In genomic region chr4:136463436-136463835, GRCm38 (mm10) we compare ENCODE assay signal across 8 mouse cellular contexts. TPM values are rescaled to one million over a fixed set of nuclear protein-coding genes. Genes with fewer than 3 reads are reported as not detected.
A peak's percentile ranks its signal among the peaks of the same experiment; 100 is the strongest.
DNase-seq lines count a peak whose midpoint lies in the region; ATAC-seq lines count a peak whose summit lies in the region.

No protein-coding gene starts in this region.

- peaks cover 30% of the 10 kb centered on the region for H3K4me1 ChIP-seq in kidney, embryonic 16.5 days (ENCODE audit: insufficient read depth, low read length)
- H3K4me1 ChIP-seq in embryonic facial prominence, embryonic 15.5 days: peaks cover 25% of the 10 kb centered on the region
- peaks cover 19% of the 10 kb centered on the region for H3K4me1 ChIP-seq in intestine, embryonic 14.5 days (replicated peaks; ENCODE audit: control insufficient read depth, insufficient read depth, low read length)
- H3K4me1 ChIP-seq in neural tube, embryonic 12.5 days: peaks cover 23% of the 10 kb centered on the region

- 20% methylated on average over 9 of the region's 9 CpGs for WGBS in kidney, embryonic 16.5 days
- WGBS in embryonic facial prominence, embryonic 15.5 days: 28% methylated on average over 9 of the region's 9 CpGs
- 29% methylated on average over 9 of the region's 9 CpGs for WGBS in intestine, embryonic 14.5 days
- WGBS in neural tube, embryonic 12.5 days: 13% methylated on average over 9 of the region's 9 CpGs

- H3K9ac ChIP-seq in kidney, embryonic 16.5 days (replicated peaks; ENCODE audit: low read length): 0 out of 2 replicates have a peak overlapping the region, but pooled peaks have one; percentile 79
- H3K9ac ChIP-seq in embryonic facial prominence, embryonic 15.5 days: no peak overlapping the region
- no peak overlapping the region for H3K9ac ChIP-seq in intestine, embryonic 14.5 days (ENCODE audit: low read length)
- no peak overlapping the region for H3K9ac ChIP-seq in neural tube, embryonic 12.5 days

- ATAC-seq in kidney, embryonic 16.5 days (ENCODE audit: low FRiP score, low TSS enrichment): no peak
- ATAC-seq in embryonic facial prominence, embryonic 15.5 days (ENCODE audit: insufficient number of reproducible peaks, low FRiP score, low TSS enrichment, low read depth): no peak
- no peak for ATAC-seq in intestine, embryonic 14.5 days (replicated peaks; ENCODE audit: low FRiP score, low TSS enrichment, low read depth)
- no peak for ATAC-seq in neural tube, embryonic 12.5 days (ENCODE audit: low FRiP score, low read depth)

- DNase-seq in kidney, adult 8-10 months: no peak
- DNase-seq in intestine, embryonic 14.5 days (ENCODE audit: low spot score): no peak
- no peak for DNase-seq in layer of hippocampus, adult 11-12 months (ENCODE audit: low spot score)
- no peak for DNase-seq in cerebellum, adult 8-10 months
- no peak for DNase-seq in cerebellum, postnatal 25 days

- H3K9me3 ChIP-seq in kidney, embryonic 16.5 days (ENCODE audit: low read length): no peaks in the 10 kb centered on the region
- no peaks in the 10 kb centered on the region for H3K9me3 ChIP-seq in embryonic facial prominence, embryonic 15.5 days (replicated peaks)
- H3K9me3 ChIP-seq in intestine, embryonic 14.5 days (ENCODE audit: control insufficient read depth, low read length): no peaks in the 10 kb centered on the region
- H3K9me3 ChIP-seq in neural tube, embryonic 12.5 days: no peaks in the 10 kb centered on the region

- peaks cover 5% of the 10 kb centered on the region; the same call in 1 of the 2 replicates for H3K27me3 ChIP-seq in kidney, embryonic 16.5 days (ENCODE audit: insufficient read depth, low read length)
- peaks cover 17% of the 10 kb centered on the region for H3K27me3 ChIP-seq in embryonic facial prominence, embryonic 15.5 days
- 0 out of 2 replicates have a peak, but pooled peaks cover 9% of the 10 kb centered on the region for H3K27me3 ChIP-seq in intestine, embryonic 14.5 days (replicated peaks; ENCODE audit: control insufficient read depth, insufficient read depth, low read length)
- H3K27me3 ChIP-seq in neural tube, embryonic 12.5 days (replicated peaks): peaks cover 25% of the 10 kb centered on the region

- H3K36me3 ChIP-seq in kidney, embryonic 16.5 days (ENCODE audit: insufficient read depth, low read length): no peaks in the 10 kb centered on the region
- no peaks in the 10 kb centered on the region for H3K36me3 ChIP-seq in embryonic facial prominence, embryonic 15.5 days
- H3K36me3 ChIP-seq in intestine, embryonic 14.5 days (ENCODE audit: control insufficient read depth, insufficient read depth, low read length): no peaks in the 10 kb centered on the region
- H3K36me3 ChIP-seq in neural tube, embryonic 12.5 days: no peaks in the 10 kb centered on the region

- peak overlapping the region; percentile 90 for H3K4me2 ChIP-seq in kidney, embryonic 16.5 days (replicated peaks; ENCODE audit: low read depth, low read length)
- H3K4me2 ChIP-seq in embryonic facial prominence, embryonic 15.5 days (replicated peaks): peak overlapping the region; percentile 94
- H3K4me2 ChIP-seq in intestine, embryonic 14.5 days (ENCODE audit: low read length): peak overlapping the region; percentile 96
- peak overlapping the region; percentile 98 for H3K4me2 ChIP-seq in neural tube, embryonic 12.5 days (replicated peaks)

- no peak overlapping the region for H3K27ac ChIP-seq in kidney, embryonic 16.5 days (ENCODE audit: low read length)
- no peak overlapping the region for H3K27ac ChIP-seq in embryonic facial prominence, embryonic 15.5 days (replicated peaks)
- no peak overlapping the region for H3K27ac ChIP-seq in intestine, embryonic 14.5 days (ENCODE audit: low read depth)
- no peak overlapping the region for H3K27ac ChIP-seq in neural tube, embryonic 12.5 days

- peak overlapping the region; percentile 61 for H3K4me3 ChIP-seq in kidney, embryonic 16.5 days (ENCODE audit: low read length)
- H3K4me3 ChIP-seq in embryonic facial prominence, embryonic 15.5 days (replicated peaks): peak overlapping the region; percentile 71
- peak overlapping the region; percentile 56 for H3K4me3 ChIP-seq in intestine, embryonic 14.5 days (ENCODE audit: low read depth, low read length)
- no peak overlapping the region for H3K4me3 ChIP-seq in neural tube, embryonic 12.5 days

RNA-seq across cellular contexts. Expression of gene 6030445D17Rik, which starts 1.4 kb away (rescaled TPM):
- polyA plus RNA-seq in kidney, embryonic 16.5 days (2015; fragmentation: Nextera tagmentation; extraction: Ambion mirVana): 0.35 and 0.46 TPM in 2 replicates
- polyA plus RNA-seq in embryonic facial prominence, embryonic 15.5 days (2015; fragmentation: Nextera tagmentation; extraction: Ambion mirVana): 0.19 and 0.28 TPM in 2 replicates
- polyA plus RNA-seq in intestine, embryonic 14.5 days (2014; fragmentation: Nextera tagmentation; extraction: Ambion mirVana): 0.23 and 0.43 TPM in 2 replicates
- polyA plus RNA-seq in neural tube, embryonic 12.5 days (2016; fragmentation: Nextera tagmentation; extraction: Ambion mirVana): 0.32 TPM in 1 of 2 replicates, not detected in the other

RNA-seq across cellular contexts. Expression of gene Luzp1, which starts 6.1 kb away (rescaled TPM):
- polyA plus RNA-seq in kidney, embryonic 16.5 days (2015; fragmentation: Nextera tagmentation; extraction: Ambion mirVana): 131 and 152 TPM in 2 replicates
- 114 and 124 TPM in 2 replicates for polyA plus RNA-seq in embryonic facial prominence, embryonic 15.5 days (2015; fragmentation: Nextera tagmentation; extraction: Ambion mirVana)
- polyA plus RNA-seq in intestine, embryonic 14.5 days (2014; fragmentation: Nextera tagmentation; extraction: Ambion mirVana): 112 and 122 TPM in 2 replicates
- 82.1 and 90.8 TPM in 2 replicates for polyA plus RNA-seq in neural tube, embryonic 12.5 days (2016; fragmentation: Nextera tagmentation; extraction: Ambion mirVana)

RNA-seq across cellular contexts. Expression of gene Htr1d, which starts 40.1 kb away (rescaled TPM):
- 0.44 and 0.72 TPM in 2 replicates for polyA plus RNA-seq in kidney, embryonic 16.5 days (2015; fragmentation: Nextera tagmentation; extraction: Ambion mirVana)
- polyA plus RNA-seq in embryonic facial prominence, embryonic 15.5 days (2015; fragmentation: Nextera tagmentation; extraction: Ambion mirVana): 0.67 and 0.75 TPM in 2 replicates
- 0.12 and 0.16 TPM in 2 replicates for polyA plus RNA-seq in intestine, embryonic 14.5 days (2014; fragmentation: Nextera tagmentation; extraction: Ambion mirVana)
- polyA plus RNA-seq in neural tube, embryonic 12.5 days (2016; fragmentation: Nextera tagmentation; extraction: Ambion mirVana): 0.31 and 0.58 TPM in 2 replicates
